ENCODE assay signal across 17 mouse cellular contexts in the genomic region with DNA sequence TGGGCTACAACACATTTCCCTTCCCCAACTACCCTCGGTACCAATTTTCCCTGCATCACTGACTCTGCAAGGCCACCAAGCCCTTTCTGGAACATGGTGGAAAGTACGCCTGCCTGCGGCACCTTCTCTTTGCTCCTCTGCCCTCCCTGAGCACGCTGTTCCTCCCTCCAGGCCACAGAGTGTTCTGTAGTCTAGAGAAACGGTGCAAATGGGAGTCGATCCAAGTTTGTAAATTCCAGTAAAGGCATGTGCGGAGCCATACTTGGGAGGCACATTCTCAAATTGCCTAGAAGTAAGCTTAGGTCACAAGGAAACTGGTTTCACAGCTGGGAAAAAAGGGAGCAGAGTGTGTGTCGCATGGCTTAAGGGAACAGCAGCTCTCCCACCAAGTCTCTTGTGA. TPM values are rescaled to one million over a fixed set of nuclear protein-coding genes. Genes with fewer than 3 reads are reported as not detected.
DNase-seq lines count a peak whose midpoint lies in the region; ATAC-seq and TF ChIP-seq lines count a peak whose summit lies in the region.
"Had no signal": no experiment of that assay in that cellular context is flagged by ENCODE, and none has a peak within 500 bp of the region (broad histone marks: within the 10 kb centered on the region; RNA-seq: fewer than 3 reads in every experiment).

No protein-coding gene starts in this region.

- no peak overlapping the region for H3K4me3 ChIP-seq in hindbrain, embryonic 13.5 days
- no peak overlapping the region for H3K4me3 ChIP-seq in hindbrain, postnatal 0 days (ENCODE audit: low read length)
- H3K4me3 ChIP-seq in stomach, postnatal 0 days (ENCODE audit: low read depth, low read length) = no peak overlapping the region
- H3K4me3 ChIP-seq: heart, adult 2 months; midbrain, embryonic 12.5 days had no signal

- no peaks in the 10 kb centered on the region for H3K36me3 ChIP-seq in hindbrain, embryonic 13.5 days
- no peaks in the 10 kb centered on the region for H3K36me3 ChIP-seq in hindbrain, postnatal 0 days (ENCODE audit: insufficient read depth, low read length)
- H3K36me3 ChIP-seq in stomach, postnatal 0 days (ENCODE audit: control insufficient read depth, insufficient read depth, low read length) = no peaks in the 10 kb centered on the region
- H3K36me3 ChIP-seq: midbrain, embryonic 12.5 days had no signal

- no peak for ATAC-seq in hindbrain, embryonic 13.5 days (ENCODE audit: low FRiP score)
- ATAC-seq in hindbrain, postnatal 0 days = no peak
- no peak for ATAC-seq in stomach, postnatal 0 days (ENCODE audit: low FRiP score, low TSS enrichment)

- H3K4me2 ChIP-seq in hindbrain, embryonic 13.5 days = no peak overlapping the region
- no peak overlapping the region for H3K4me2 ChIP-seq in hindbrain, postnatal 0 days (ENCODE audit: low read depth, low read length)
- H3K4me2 ChIP-seq in stomach, postnatal 0 days (replicated peaks; ENCODE audit: low read depth) = no peak overlapping the region
- H3K4me2 ChIP-seq: hindbrain, embryonic 14.5 days; midbrain, embryonic 12.5 days had no signal

- WGBS in hindbrain, embryonic 13.5 days = 79% methylated on average over 8 of the region's 8 CpGs
- 63% methylated on average over 8 of the region's 8 CpGs for WGBS in hindbrain, postnatal 0 days
- WGBS in stomach, postnatal 0 days = 50% methylated on average over 8 of the region's 8 CpGs

- H3K9ac ChIP-seq in hindbrain, embryonic 13.5 days = peak overlapping the region; percentile 31; the same call in 1 of the 2 replicates
- no peak overlapping the region for H3K9ac ChIP-seq in hindbrain, postnatal 0 days (replicated peaks; ENCODE audit: low read length)
- H3K9ac ChIP-seq in stomach, postnatal 0 days (ENCODE audit: low read length) = no peak overlapping the region
- H3K9ac ChIP-seq: hindbrain, embryonic 14.5 days; liver, embryonic 14.5 days; midbrain, embryonic 12.5 days had no signal

- peaks cover 42% of the 10 kb centered on the region for H3K4me1 ChIP-seq in hindbrain, embryonic 13.5 days (replicated peaks)
- peaks cover 12% of the 10 kb centered on the region for H3K4me1 ChIP-seq in hindbrain, postnatal 0 days (ENCODE audit: insufficient read depth, low read length)
- H3K4me1 ChIP-seq in stomach, postnatal 0 days (replicated peaks; ENCODE audit: control insufficient read depth, insufficient read depth) = no peaks in the 10 kb centered on the region

- no peak for TF ChIP-seq CTCF in hindbrain, postnatal 0 days (IDR thresholded peaks at IDR 0.05; ENCODE audit: low read depth)
- TF ChIP-seq CTCF in stomach, postnatal 0 days (IDR thresholded peaks at IDR 0.05; ENCODE audit: low read depth) = no peak

- no peak overlapping the region for H3K27ac ChIP-seq in hindbrain, embryonic 13.5 days
- H3K27ac ChIP-seq in hindbrain, postnatal 0 days = no peak overlapping the region
- no peak overlapping the region for H3K27ac ChIP-seq in stomach, postnatal 0 days (replicated peaks)
- H3K27ac ChIP-seq: heart, adult 2 months; hindbrain, embryonic 14.5 days; kidney, postnatal 0 days; liver, embryonic 14.5 days; midbrain, embryonic 12.5 days had no signal

- H3K27me3 ChIP-seq in hindbrain, embryonic 13.5 days = peaks cover 24% of the 10 kb centered on the region
- no peaks in the 10 kb centered on the region for H3K27me3 ChIP-seq in hindbrain, postnatal 0 days (ENCODE audit: insufficient read depth, low read length)
- no peaks in the 10 kb centered on the region for H3K27me3 ChIP-seq in stomach, postnatal 0 days (ENCODE audit: control insufficient read depth, insufficient read depth, low read length)

- H3K9me3 ChIP-seq in hindbrain, embryonic 13.5 days = no peaks in the 10 kb centered on the region
- no peaks in the 10 kb centered on the region for H3K9me3 ChIP-seq in hindbrain, postnatal 0 days (ENCODE audit: low read length)
- no peaks in the 10 kb centered on the region for H3K9me3 ChIP-seq in stomach, postnatal 0 days (ENCODE audit: control insufficient read depth, low read length)
- H3K9me3 ChIP-seq: midbrain, embryonic 12.5 days had no signal

- DNase-seq in hindbrain, postnatal 0 days (ENCODE audit: low spot score) = no peak
- DNase-seq in lung, postnatal 10 days = peak; percentile 36
- DNase-seq in lung, postnatal 25 days (ENCODE audit: low spot score) = no peak
- peak; percentile 19 for DNase-seq in fat pad, adult 2 months (ENCODE audit: extremely low read depth, low read depth, low spot score)
- peak; percentile 39 to 69 for DNase-seq in kidney, postnatal 36 days
- DNase-seq in left cerebral cortex, adult 11 months (ENCODE audit: low spot score) = no peak
- no peak for DNase-seq in stomach, postnatal 0 days (ENCODE audit: low spot score)
- DNase-seq: gastrocnemius, postnatal 10 days; heart, adult 2 months; lung, postnatal 4 days; right cerebral cortex, postnatal 25 days; thymus, postnatal 36 days had no signal

- no peak for TF ChIP-seq EP300 in stomach, postnatal 0 days (optimal IDR thresholded peaks at IDR 0.05)

RNA-seq across cellular contexts. Expression of gene Smarcd3, which starts 4.1 kb away (rescaled TPM):
- 86.2 and 87.6 TPM in 2 replicates for polyA plus RNA-seq in hindbrain, embryonic 13.5 days (2015; fragmentation: Nextera tagmentation; extraction: Ambion mirVana)
- 246 and 262 TPM in 2 replicates for total RNA-seq in hindbrain, postnatal 0 days (2014; rRNA removed)
- 114 and 128 TPM in 2 replicates for polyA plus RNA-seq in hindbrain, postnatal 0 days (2015; fragmentation: Nextera tagmentation; extraction: Ambion mirVana)
- 13.3 and 17.8 TPM in 2 replicates for polyA plus RNA-seq in stomach, postnatal 0 days (2015; fragmentation: Nextera tagmentation; extraction: Ambion mirVana)

RNA-seq across cellular contexts. Expression of gene Chpf2, which starts 33.6 kb away (rescaled TPM):
- 17.4 and 19.9 TPM in 2 replicates for polyA plus RNA-seq in hindbrain, embryonic 13.5 days (2015; fragmentation: Nextera tagmentation; extraction: Ambion mirVana)
- 38.3 and 46.2 TPM in 2 replicates for total RNA-seq in hindbrain, postnatal 0 days (2014; rRNA removed)
- 25.0 and 26.9 TPM in 2 replicates for polyA plus RNA-seq in hindbrain, postnatal 0 days (2015; fragmentation: Nextera tagmentation; extraction: Ambion mirVana)
- polyA plus RNA-seq in stomach, postnatal 0 days (2015; fragmentation: Nextera tagmentation; extraction: Ambion mirVana) = 18.2 and 19.2 TPM in 2 replicates

RNA-seq across cellular contexts. Expression of gene Abcf2, which starts 42.8 kb away (rescaled TPM):
- polyA plus RNA-seq in hindbrain, embryonic 13.5 days (2015; fragmentation: Nextera tagmentation; extraction: Ambion mirVana) = 91.6 and 92.3 TPM in 2 replicates
- total RNA-seq in hindbrain, postnatal 0 days (2014; rRNA removed) = 60.6 and 65.6 TPM in 2 replicates
- polyA plus RNA-seq in hindbrain, postnatal 0 days (2015; fragmentation: Nextera tagmentation; extraction: Ambion mirVana) = 65.4 and 66.5 TPM in 2 replicates
- 45.2 and 45.3 TPM in 2 replicates for polyA plus RNA-seq in stomach, postnatal 0 days (2015; fragmentation: Nextera tagmentation; extraction: Ambion mirVana)

Comparison
In these comparisons a context has a peak if more than half of its experiments do, and no peak if none do; other contexts are left out.
1. DNase-seq: peak in lung, postnatal 10 days (single experiment), fat pad, adult 2 months (single experiment) and kidney, postnatal 36 days (2 of 2); none in hindbrain, postnatal 0 days (single experiment), lung, postnatal 25 days (single experiment), left cerebral cortex, adult 11 months (single experiment) and stomach, postnatal 0 days (single experiment).